Mouse (Mus musculus) frontal cortex, adult 2 months (tissue): Measurements from ENCODE around the gene Gtpbp4. TPM values are rescaled to one million over a fixed set of nuclear protein-coding genes. Genes with fewer than 3 reads are reported as not detected.
"Not testable (repeated sequence)": the region's sequence is repeated elsewhere in the genome, so short reads cannot be mapped to it uniquely, and the experiment has no call there.

Source experiments
- DNase-seq, 2 experiments: peaks; one replicate each; pipeline ENCODE4 v3.0.0; 2022; ENCODE audit warnings: low spot score in 1 of 2; ENCODE audit errors: extremely low spot score in 1 of 2
- polyA plus RNA-seq: library from polyadenylated mRNA; depleted of rRNA; stranded (reverse); fragments of >200 nt; gene quantifications from 2 replicates; pipeline ENCODE4 v1.2.3, GENCODE M21; 2012; rRNA removed

Gtpbp4 gene
- 21.5 and 23.4 TPM in 2 replicates for polyA plus RNA-seq

- DNase-seq = peak; percentile 96 to 98
These were observed at the start of gene Gtpbp4 for GRCm38 (mm10) chr13:8995990-8996786. Gene Gtpbp4, minus strand, starts transcription at chr13:8996083.

- no peak for DNase-seq
These were observed 48.8 kb upstream of the Gtpbp4 start for GRCm38 (mm10) chr13:9044731-9045130.

- no peak for DNase-seq
These were observed 47.6 kb upstream of the Gtpbp4 start for GRCm38 (mm10) chr13:9043289-9044049.

- DNase-seq = no peak
These were observed 44.7 kb upstream of the Gtpbp4 start for GRCm38 (mm10) chr13:9040626-9041025.

- no peak for DNase-seq
These were observed 36.2 kb upstream of the Gtpbp4 start for GRCm38 (mm10) chr13:9031996-9032661.

GRCm38 (mm10) chr13:9030364-9030763 is 34.5 kb upstream of the Gtpbp4 start:
- DNase-seq = no peak

GRCm38 (mm10) chr13:9027251-9027650 is 31.4 kb upstream of the Gtpbp4 start:
- no peak for DNase-seq

GRCm38 (mm10) chr13:9022623-9023022 is 26.7 kb upstream of the Gtpbp4 start:
- no peak for DNase-seq

- no peak for DNase-seq
These were observed 25.7 kb upstream of the Gtpbp4 start for GRCm38 (mm10) chr13:9021556-9021955.

GRCm38 (mm10) chr13:9019713-9020112 is 23.8 kb upstream of the Gtpbp4 start:
- DNase-seq = no peak

- DNase-seq = no peak
These were observed 23.2 kb upstream of the Gtpbp4 start for GRCm38 (mm10) chr13:9018974-9019587.

- DNase-seq = no peak
These were observed 21.3 kb upstream of the Gtpbp4 start for GRCm38 (mm10) chr13:9017190-9017589.

- no peak for DNase-seq
These were observed 18.5 kb upstream of the Gtpbp4 start for GRCm38 (mm10) chr13:9014431-9014830.

GRCm38 (mm10) chr13:9013483-9013882 is 17.6 kb upstream of the Gtpbp4 start:
- DNase-seq = no peak

GRCm38 (mm10) chr13:9011596-9012350 is 15.9 kb upstream of the Gtpbp4 start:
- peak in 1 of 2 experiments; percentile 13 for DNase-seq

- DNase-seq = no peak
These were observed 7.4 kb upstream of the Gtpbp4 start for GRCm38 (mm10) chr13:9003306-9003705.

GRCm38 (mm10) chr13:8999464-8999863 is 3.6 kb upstream of the Gtpbp4 start:
- no peak for DNase-seq

GRCm38 (mm10) chr13:8997221-8997620 is 1.3 kb upstream of the Gtpbp4 start:
- DNase-seq = not testable (repeated sequence)

- peak; percentile 3 to 35 for DNase-seq
These were observed 509 bp downstream of the Gtpbp4 start for GRCm38 (mm10) chr13:8995159-8995989.
